Mouse (Mus musculus) gastrocnemius, adult 8-10 months (tissue): ENCODE data around the gene Kdelc1. TPM values are rescaled to one million over a fixed set of nuclear protein-coding genes. Genes with fewer than 3 reads are reported as not detected.

Experiments used
- DNase-seq, 2 experiments: peaks; one replicate each; pipeline ENCODE4 v3.0.0; 2022; ENCODE audit warnings: low spot score in 2 of 2
- total RNA-seq, 4 experiments: library from RNA; stranded (reverse); gene quantifications; 2 replicates each; pipeline ENCODE4 v1.2.4; 2022

Kdelc1 gene
- total RNA-seq, 4 experiments from 2014 or later, result 3.3 to 4.4 (median 4.3) TPM

DNA sequence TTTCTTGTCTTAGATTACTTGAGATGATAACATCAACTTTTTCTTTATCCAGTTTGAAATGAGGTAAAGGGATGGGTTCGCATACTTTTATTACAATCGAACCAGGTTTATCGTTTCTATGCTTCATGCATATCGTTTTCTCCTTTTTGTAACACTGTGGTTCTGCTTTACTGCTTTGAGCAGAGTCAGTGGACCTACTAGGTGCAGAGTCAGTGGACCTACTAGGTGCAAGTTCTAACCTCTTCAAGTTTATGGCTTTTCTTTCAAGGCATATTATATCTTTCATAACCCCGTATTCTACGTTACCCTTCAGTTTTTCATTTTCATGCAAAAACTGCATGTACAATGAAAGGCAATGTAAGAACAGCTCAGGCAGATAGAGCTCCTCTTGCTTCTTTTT lies 55.2 kb downstream of the Kdelc1 start:
- no peak for DNase-seq

DNA sequence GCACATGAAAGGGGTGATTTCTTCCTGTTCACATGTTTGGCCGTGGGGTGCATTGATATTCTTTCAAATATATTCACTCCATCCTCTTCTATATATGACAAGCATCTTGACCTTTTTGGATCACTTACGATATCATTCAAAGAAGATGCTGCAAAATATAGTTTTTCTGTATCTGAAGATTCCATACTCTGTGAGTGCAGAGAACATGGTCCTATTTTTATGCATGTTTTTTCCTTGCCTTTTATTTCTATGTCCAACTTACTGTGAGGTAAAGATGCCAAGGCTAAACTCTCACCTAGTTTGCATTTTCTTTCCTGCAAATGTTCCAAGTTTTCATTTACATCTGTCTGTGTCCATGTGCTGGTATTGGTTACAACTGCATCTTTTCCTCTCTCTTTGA lies 56.8 kb downstream of the Kdelc1 start, which contains the start of gene Gm8251:
Gm8251 (minus strand) TSS at position 101 of the 400 bp plus-strand sequence.
- DNase-seq, result no peak

DNA sequence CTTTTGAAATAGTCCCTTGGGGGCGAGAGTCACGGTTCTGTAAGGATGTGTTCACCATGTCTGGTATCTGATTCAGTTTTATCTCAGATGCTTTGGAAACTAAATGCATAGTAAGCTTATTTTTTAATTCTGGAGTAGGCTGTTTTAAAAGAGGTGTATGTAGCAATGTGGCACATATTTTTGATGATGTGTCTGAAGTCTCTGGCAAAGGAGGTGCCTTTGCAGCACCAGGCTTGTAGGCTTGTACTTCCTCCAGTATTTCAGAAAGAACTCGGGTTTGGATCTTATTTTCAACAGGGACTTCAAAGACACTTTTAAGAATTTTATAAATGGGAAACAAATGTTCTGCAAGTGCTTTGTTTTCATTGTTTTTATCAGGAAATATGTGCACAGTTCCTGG lies 60.8 kb downstream of the Kdelc1 start:
- no peak for DNase-seq

Other genes with a start within 250 kb of the Kdelc1 start
- 10 to 100 TPM; 32.0 to 38.6 (median 33.0) TPM for gene Tpp2, start 185.2 kb downstream of the Kdelc1 start, total RNA-seq
- gene Mettl21c, start 98.8 kb downstream of the Kdelc1 start, total RNA-seq, result 10 to 100 TPM; 43.6 to 69.2 (median 60.8) TPM
- not detected for gene Gm8251, start 56.9 kb downstream of the Kdelc1 start, total RNA-seq
- gene Tex30, start 16.4 kb downstream of the Kdelc1 start, total RNA-seq, result 1 to 10 TPM; 4.1 to 5.8 (median 4.5) TPM
- gene Bivm, start 149 bp upstream of the Kdelc1 start, total RNA-seq, result 1 to 10 TPM; 6.5 to 8.4 (median 7.0) TPM
- gene Ercc5, start 28.9 kb upstream of the Kdelc1 start, total RNA-seq, result 10 to 100 TPM in 3 of 4 experiments, 1 to 10 TPM in 1; 9.1 to 16.4 (median 13.7) TPM
- gene Mettl21e, start 100.2 kb upstream of the Kdelc1 start, total RNA-seq, result 10 to 100 TPM in 2 of 4 experiments, 1 to 10 TPM in 2; 4.6 to 24.6 (median 8.0) TPM